Mouse (Mus musculus): Measurements from ENCODE around the gene D6Wsu163e. TPM values are rescaled to one million over a fixed set of nuclear protein-coding genes. Genes with fewer than 3 reads are reported as not detected.

D6Wsu163e gene
- 28.6 and 30.3 TPM in 2 replicates for polyA plus RNA-seq (2012; rRNA removed)

GRCm38 (mm10) chr6:126939487-126940171 is at the start of gene D6Wsu163e, which contains the start of gene Rad51ap1:
D6Wsu163e (plus strand) TSS chr6:126939962.
Rad51ap1 (minus strand) TSS chr6:126939587.
- peak; percentile 74 for TF ChIP-seq POLR2A (IDR thresholded peaks at IDR 0.05; ENCODE audit: extremely low read depth, insufficient read depth, low read length)
- no peak for TF ChIP-seq CTCF (IDR thresholded peaks at IDR 0.05; ENCODE audit: extremely low read depth, insufficient read depth, low read length)
- Histone ChIP-seq H3K4me1 (ENCODE audit: control insufficient read depth, insufficient read depth, low read length) (peaks cover 3% of the 10 kb centered on the region; the same call in 1 of the 2 replicates), H3K4me3 (ENCODE audit: insufficient read depth, low read length) (peak within 1 kb of the TSS; percentile 79), H3K27ac (ENCODE audit: insufficient read depth, low read length) (0 out of 2 replicates have a peak within 1 kb of the TSS, but pooled peaks have one; percentile 19)

- Histone ChIP-seq H3K4me1 (ENCODE audit: control insufficient read depth, insufficient read depth, low read length) (no peaks in the 10 kb centered on the region), H3K27ac (ENCODE audit: insufficient read depth, low read length) (no peak overlapping the region), H3K4me3 (ENCODE audit: insufficient read depth, low read length) (no peak overlapping the region)
- TF ChIP-seq CTCF (IDR thresholded peaks at IDR 0.05; ENCODE audit: extremely low read depth, insufficient read depth, low read length) (no peak), POLR2A (IDR thresholded peaks at IDR 0.05; ENCODE audit: extremely low read depth, insufficient read depth, low read length) (no peak)
These were observed 32.4 kb upstream of the D6Wsu163e start for GRCm38 (mm10) chr6:126907378-126907777.

GRCm38 (mm10) chr6:126907876-126908275 is 31.9 kb upstream of the D6Wsu163e start:
- no peak overlapping the region for H3K4me3 ChIP-seq (ENCODE audit: insufficient read depth, low read length)
- H3K27ac ChIP-seq (ENCODE audit: insufficient read depth, low read length), result no peak overlapping the region
- no peak for TF ChIP-seq POLR2A (IDR thresholded peaks at IDR 0.05; ENCODE audit: extremely low read depth, insufficient read depth, low read length)
- no peak for TF ChIP-seq CTCF (IDR thresholded peaks at IDR 0.05; ENCODE audit: extremely low read depth, insufficient read depth, low read length)
- H3K4me1 ChIP-seq (ENCODE audit: control insufficient read depth, insufficient read depth, low read length), result no peaks in the 10 kb centered on the region

DNA sequence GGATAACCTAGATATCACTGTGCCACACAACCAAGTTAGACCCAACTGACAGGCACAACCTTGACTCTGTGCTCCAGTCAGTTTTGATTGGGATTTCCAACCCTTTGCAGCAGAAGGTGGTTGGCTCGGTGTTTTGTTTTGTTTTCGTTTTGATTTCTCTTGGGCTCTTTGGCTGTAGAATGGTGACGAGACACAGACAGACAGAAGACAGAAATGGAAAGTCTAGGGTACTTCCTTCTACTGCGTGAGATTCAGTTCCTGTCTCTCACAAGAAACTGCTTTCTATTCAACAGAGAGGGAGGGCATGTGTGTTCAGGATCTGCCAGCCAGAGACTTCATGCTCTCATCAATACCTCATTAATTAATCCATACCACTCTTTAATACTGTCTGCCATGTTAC is 29.0 kb upstream of the D6Wsu163e start:
- H3K27ac ChIP-seq (ENCODE audit: insufficient read depth, low read length), result peak overlapping the region; percentile 59; the same call in 1 of the 2 replicates
- H3K4me1 ChIP-seq (ENCODE audit: control insufficient read depth, insufficient read depth, low read length), result no peaks in the 10 kb centered on the region
- TF ChIP-seq CTCF (IDR thresholded peaks at IDR 0.05; ENCODE audit: extremely low read depth, insufficient read depth, low read length) (no peak), POLR2A (IDR thresholded peaks at IDR 0.05; ENCODE audit: extremely low read depth, insufficient read depth, low read length) (no peak)
- no peak overlapping the region for H3K4me3 ChIP-seq (ENCODE audit: insufficient read depth, low read length)

GRCm38 (mm10) chr6:126914928-126915327 is 24.8 kb upstream of the D6Wsu163e start:
- no peak overlapping the region for H3K4me3 ChIP-seq (ENCODE audit: insufficient read depth, low read length)
- H3K4me1 ChIP-seq (ENCODE audit: control insufficient read depth, insufficient read depth, low read length), result no peaks in the 10 kb centered on the region
- no peak overlapping the region for H3K27ac ChIP-seq (ENCODE audit: insufficient read depth, low read length)
- TF ChIP-seq CTCF (IDR thresholded peaks at IDR 0.05; ENCODE audit: extremely low read depth, insufficient read depth, low read length), result no peak
- no peak for TF ChIP-seq POLR2A (IDR thresholded peaks at IDR 0.05; ENCODE audit: extremely low read depth, insufficient read depth, low read length)

GRCm38 (mm10) chr6:126921111-126921881 is 18.5 kb upstream of the D6Wsu163e start, which contains the start of gene Dyrk4:
Dyrk4 (minus strand) TSS chr6:126921839.
- Histone ChIP-seq H3K4me1 (ENCODE audit: control insufficient read depth, insufficient read depth, low read length) (no peaks in the 10 kb centered on the region), H3K4me3 (ENCODE audit: insufficient read depth, low read length) (no peak within 1 kb of the TSS), H3K27ac (ENCODE audit: insufficient read depth, low read length) (no peak within 1 kb of the TSS)
- TF ChIP-seq POLR2A (IDR thresholded peaks at IDR 0.05; ENCODE audit: extremely low read depth, insufficient read depth, low read length) (no peak), CTCF (IDR thresholded peaks at IDR 0.05; ENCODE audit: extremely low read depth, insufficient read depth, low read length) (no peak)

GRCm38 (mm10) chr6:126932896-126933295 is 6.9 kb upstream of the D6Wsu163e start:
- no peak overlapping the region for H3K27ac ChIP-seq (ENCODE audit: insufficient read depth, low read length)
- no peak overlapping the region for H3K4me3 ChIP-seq (ENCODE audit: insufficient read depth, low read length)
- H3K4me1 ChIP-seq (ENCODE audit: control insufficient read depth, insufficient read depth, low read length), result no peaks in the 10 kb centered on the region
- no peak for TF ChIP-seq CTCF (IDR thresholded peaks at IDR 0.05; ENCODE audit: extremely low read depth, insufficient read depth, low read length)
- TF ChIP-seq POLR2A (IDR thresholded peaks at IDR 0.05; ENCODE audit: extremely low read depth, insufficient read depth, low read length), result no peak

- no peak overlapping the region for H3K27ac ChIP-seq (ENCODE audit: insufficient read depth, low read length)
- H3K4me3 ChIP-seq (ENCODE audit: insufficient read depth, low read length), result no peak overlapping the region
- peak; percentile 11; the same call in 1 of the 2 replicates for TF ChIP-seq CTCF (IDR thresholded peaks at IDR 0.05; ENCODE audit: extremely low read depth, insufficient read depth, low read length)
- no peak for TF ChIP-seq POLR2A (IDR thresholded peaks at IDR 0.05; ENCODE audit: extremely low read depth, insufficient read depth, low read length)
- peaks cover 3% of the 10 kb centered on the region; the same call in 1 of the 2 replicates for H3K4me1 ChIP-seq (ENCODE audit: control insufficient read depth, insufficient read depth, low read length)
These were observed 1.7 kb upstream of the D6Wsu163e start for GRCm38 (mm10) chr6:126938047-126938446.

GRCm38 (mm10) chr6:126938853-126939486 is 792 bp upstream of the D6Wsu163e start:
- TF ChIP-seq CTCF (IDR thresholded peaks at IDR 0.05; ENCODE audit: extremely low read depth, insufficient read depth, low read length) (no peak), POLR2A (IDR thresholded peaks at IDR 0.05; ENCODE audit: extremely low read depth, insufficient read depth, low read length) (no peak)
- Histone ChIP-seq H3K4me3 (ENCODE audit: insufficient read depth, low read length) (peak overlapping the region; percentile 79), H3K27ac (ENCODE audit: insufficient read depth, low read length) (no peak overlapping the region), H3K4me1 (ENCODE audit: control insufficient read depth, insufficient read depth, low read length) (peaks cover 3% of the 10 kb centered on the region; the same call in 1 of the 2 replicates)
